Mouse (Mus musculus) left cerebral cortex, adult 9 months (tissue): Measurements from ENCODE around the gene Exosc10.

Source experiments
- DNase-seq, 2 experiments: peaks; one replicate each; pipeline ENCODE4 v3.0.0; 2022; ENCODE audit warnings: low spot score in 2 of 2

Exosc10 gene

DNA sequence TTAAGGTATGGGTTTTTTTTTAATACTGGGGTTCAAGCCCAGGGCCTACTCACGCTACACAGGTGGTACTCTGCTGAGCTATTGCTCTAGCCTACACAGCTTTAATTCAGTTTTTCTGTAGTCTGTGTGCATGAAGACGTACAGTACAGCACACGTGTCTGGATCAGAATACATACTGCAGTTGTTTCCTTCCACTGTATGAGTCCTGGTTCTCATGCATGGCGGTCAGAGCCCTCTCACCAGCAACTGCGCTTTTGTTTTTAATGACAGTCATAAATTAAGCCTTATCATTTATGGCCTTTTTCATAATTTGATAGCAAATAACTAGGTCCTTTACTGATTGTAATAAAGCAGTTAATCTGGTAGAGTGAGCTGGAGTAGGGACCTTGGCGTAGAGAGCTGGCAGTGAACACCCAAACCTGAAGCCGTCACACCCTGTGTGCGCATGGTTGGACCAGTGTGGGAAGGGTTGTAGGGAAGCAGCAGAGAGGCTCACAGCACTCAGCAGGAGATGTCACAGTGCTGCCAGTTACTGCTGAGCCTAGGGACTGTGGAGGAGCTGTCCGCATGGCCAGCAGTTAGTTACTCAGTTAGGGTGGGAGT, 12.6 kb downstream of the Exosc10 start:
- no peak for DNase-seq

DNA sequence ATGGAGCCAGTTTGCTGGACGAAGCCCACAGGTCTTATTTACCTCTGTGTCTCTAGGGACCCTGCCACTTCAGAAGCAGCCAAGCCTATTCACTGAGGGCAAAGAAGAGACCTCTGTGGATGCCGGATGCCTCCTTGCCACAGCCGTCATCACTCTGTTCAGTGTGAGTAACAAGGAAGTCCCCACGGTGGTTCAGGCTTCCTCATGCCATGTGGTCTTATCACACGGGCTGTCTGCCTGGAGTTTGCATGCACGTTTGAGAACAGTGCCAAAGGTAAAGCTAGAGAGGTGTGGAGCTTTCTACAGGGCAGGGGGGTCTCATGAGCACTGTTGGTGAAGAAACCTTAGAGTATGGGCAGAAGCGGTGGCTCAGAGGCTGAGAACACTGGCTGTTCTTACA, 15.0 kb downstream of the Exosc10 start:
- DNase-seq = no peak

DNA sequence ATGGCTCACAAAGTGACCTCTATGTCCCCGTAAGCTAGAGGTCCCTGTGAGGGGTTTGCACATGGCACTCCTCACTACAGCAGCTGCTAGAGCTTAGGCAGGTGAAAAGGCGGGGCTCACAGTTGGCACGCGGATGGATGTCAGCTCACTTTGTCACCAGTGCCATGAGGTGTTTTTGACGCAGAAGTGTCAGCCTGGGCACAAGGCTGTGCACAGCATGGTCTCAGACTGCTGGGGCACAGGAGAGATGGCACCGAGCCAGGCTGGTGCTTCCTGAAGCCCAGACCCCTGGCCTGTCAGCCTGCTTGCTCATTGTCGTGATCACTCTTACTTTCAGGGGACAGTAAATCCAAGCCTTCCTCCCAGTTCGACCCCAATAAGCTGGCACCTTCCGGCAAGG, 22.5 kb downstream of the Exosc10 start:
- no peak for DNase-seq

DNA sequence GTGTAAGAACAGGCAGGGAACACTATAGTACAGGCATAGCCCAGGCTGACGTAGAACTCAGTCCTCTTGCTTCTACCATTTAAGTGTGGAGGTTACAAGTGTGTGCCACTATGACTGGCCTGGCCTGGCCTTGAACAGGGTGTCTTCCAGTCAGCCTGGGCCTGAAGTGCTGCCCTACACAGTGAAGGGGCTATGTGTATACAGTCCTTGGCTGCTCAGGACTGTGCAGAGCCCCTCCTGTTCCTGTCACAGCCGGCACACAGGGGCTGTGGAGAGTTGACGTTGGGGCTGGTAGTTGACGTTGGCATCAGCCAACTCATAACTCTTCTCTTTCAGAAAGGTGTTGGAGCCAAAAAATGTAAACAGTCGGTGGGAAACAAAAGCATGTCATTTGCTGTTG, 23.2 kb downstream of the Exosc10 start:
- no peak for DNase-seq

DNA sequence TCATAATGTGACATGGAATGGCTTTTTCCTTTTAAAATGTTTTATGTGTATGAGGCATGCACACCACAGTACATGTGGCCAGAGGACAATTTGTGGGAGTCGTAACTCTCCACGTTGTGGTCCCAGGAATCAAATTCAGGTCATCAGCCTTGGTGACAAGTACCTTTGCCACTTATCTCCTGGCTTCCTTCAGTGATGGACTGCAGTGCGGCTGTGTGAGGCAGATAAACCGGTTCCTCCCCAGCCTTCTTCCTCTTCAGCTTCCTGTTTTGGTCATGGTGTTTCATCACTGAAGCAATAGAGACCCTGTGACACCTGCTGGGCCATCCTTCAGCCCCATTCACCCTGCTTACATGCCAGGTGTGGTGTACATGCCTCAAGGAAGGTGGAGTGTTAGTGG, 25.0 kb downstream of the Exosc10 start:
- DNase-seq = no peak

DNA sequence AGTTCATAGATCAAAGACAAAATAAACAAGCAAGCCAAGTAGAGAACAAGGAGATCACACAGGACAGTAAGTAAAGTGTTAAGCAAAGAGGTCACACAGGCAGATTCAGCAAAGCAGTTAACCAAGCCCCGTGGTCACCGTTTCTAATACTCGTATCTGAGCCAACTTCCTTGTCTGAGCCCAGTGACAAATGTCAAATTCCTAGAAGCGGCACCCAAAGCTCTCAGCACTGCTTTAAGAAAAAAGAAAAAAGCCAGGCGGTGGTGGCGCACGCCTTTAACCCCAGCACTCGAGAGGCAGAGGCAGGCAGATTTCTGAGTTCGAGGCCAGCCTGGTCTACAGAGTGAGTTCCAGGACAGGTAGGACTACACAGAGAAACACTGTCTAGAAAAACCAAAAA, 28.4 kb downstream of the Exosc10 start:
- no peak for DNase-seq

DNA sequence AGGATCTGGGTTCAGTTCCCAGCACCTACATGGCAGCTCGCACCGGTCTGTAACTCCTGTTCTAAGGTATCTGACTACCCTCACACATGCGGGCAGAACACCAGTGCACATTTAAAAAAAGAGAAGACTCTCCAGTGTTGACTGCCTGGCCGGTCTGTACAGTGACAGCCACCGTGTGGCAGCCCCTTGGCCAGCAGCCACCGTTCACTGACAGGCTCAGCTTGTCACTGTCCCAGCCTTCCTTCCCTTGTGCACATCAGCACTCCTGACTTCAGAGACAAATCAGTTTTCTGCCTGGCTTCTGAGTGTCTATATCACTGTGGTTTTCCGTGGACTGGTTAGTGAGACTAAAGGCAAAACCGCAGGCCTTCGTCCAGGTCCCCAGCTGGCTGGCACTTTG, 30.6 kb downstream of the Exosc10 start:
- DNase-seq = no peak

DNA sequence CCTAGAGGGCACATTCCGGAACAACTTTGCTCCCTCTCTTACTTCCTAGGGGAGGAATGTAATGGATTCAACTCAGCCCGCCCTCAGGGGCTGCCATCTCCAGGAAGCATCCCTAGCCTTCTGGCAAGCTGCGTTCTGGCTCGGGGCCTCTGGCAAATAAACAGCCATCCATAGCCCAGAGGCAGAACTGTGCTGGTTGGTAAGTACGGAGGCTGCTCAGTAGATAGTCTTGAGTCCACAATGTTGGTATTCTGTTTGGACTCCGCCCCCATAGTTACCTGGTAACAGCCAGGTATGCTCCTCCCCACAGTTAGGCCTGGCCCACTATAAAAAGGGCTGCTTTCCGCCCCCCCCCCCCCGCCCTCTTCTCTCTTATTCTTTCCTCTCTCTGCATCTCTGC, 31.3 kb downstream of the Exosc10 start:
- DNase-seq = no peak

DNA sequence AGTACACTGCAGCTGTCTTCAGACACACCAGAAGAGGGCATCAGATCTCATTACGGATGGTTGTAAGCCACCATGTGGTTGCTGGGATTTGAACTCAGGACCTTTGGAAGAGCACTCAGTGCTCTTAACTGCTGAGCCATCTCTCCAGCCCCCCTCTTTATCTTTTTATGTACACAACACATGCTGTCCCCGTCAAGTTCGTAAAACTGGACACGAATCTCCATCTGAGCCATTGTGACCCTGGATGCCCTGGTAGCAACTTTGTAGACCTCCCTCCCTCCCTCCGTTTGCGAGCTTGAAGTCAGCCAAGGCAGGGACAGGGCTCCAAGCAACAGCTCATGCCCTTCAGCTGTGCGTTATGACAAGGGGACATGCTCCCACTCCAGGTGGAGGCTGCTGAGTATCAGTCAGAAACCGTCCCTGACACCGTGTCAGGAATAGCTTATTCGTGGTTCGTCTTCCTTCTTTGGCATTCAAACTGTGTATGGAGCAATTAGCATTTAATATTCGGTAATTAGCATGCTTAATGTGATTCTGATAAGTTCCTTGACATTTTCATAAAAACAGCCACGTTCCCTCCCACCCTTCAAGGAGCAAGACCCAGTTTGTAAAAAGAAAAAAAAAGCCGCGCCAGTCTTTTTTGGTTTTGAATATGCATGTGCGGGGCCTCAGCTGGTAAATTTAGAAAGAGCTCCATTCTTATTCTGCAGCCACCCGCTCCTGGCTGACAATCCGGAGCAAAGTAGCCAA, 32.4 kb downstream of the Exosc10 start:
- DNase-seq = no peak

DNA sequence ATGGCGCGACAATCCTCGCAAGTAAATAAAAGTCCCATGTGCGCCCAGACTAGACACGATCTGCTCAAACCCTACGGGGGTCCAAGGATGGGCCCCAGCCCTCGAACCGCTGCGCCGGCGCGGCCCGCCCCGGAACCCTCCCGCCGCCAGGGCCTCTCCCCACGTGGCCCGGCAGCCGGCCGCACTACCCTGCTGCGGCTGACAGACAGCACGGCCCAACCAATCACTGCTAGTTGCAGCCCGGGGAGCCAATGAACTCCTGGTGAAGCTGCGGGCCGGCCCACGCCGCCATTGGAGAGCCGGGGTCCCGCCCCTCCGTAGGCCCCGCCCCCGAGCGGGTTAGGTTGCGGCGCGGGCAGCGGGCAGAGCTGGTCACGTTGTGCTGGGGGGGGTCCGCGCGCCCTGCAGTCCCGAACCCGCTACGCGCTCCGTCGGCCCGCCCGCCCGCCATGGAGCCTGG, 33.0 kb downstream of the Exosc10 start, which contains the start of gene Srm:
Srm (plus strand) TSS at position 333 of the 460 bp plus-strand sequence.
- DNase-seq = peak; percentile 95 to 97

DNA sequence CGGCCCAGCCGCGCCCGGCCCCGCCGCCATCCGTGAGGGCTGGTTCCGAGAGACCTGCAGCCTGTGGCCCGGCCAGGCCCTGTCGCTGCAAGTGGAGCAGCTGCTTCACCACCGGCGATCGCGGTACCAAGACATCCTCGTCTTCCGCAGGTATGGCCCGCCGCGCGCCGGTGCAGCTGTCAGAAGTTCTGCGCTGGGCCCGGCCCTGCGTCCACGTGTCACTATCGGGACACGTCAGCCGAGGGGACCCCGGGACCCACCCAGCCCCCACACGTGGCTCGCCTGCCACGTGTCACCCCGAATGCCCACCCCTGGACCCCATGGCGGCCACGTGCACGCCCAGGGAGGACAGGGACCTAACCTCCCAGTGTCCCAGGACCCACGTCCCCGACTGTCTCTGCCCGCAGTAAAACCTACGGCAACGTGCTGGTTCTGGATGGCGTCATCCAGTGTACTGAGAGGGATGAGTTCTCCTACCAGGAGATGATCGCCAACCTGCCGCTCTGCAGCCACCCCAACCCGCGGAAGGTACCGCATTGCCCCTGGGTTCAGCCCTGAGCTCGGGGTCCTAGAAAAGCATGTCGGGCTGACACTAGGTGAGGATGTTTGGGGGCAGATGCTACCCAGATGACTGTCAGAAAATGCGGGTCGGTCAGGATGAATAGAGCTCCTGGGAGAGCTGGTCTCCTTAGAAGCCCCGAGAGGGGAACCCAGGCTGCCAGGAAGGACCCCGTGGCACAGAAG, 33.6 kb downstream of the Exosc10 start:
- DNase-seq = peak in 1 of 2 experiments; percentile 39

DNA sequence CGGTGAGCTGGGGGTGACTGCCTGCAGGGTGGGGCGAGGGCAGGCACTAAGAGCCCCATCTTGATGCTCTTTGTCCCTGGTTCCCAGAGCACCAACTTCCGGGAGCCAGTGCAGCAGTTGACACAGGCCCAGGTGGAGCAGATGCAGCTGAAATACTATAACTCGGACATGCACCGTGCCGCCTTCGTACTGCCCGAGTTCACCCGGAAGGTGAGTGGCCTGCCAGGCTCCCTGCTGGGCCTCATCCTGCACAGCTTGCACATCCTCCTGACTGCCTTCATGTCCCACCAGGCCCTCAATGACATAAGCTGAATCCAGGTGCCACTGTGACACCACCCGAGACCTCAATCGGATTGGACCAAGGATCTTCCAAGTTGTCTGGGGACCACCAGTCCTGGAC, 35.8 kb downstream of the Exosc10 start:
- DNase-seq = no peak

DNA sequence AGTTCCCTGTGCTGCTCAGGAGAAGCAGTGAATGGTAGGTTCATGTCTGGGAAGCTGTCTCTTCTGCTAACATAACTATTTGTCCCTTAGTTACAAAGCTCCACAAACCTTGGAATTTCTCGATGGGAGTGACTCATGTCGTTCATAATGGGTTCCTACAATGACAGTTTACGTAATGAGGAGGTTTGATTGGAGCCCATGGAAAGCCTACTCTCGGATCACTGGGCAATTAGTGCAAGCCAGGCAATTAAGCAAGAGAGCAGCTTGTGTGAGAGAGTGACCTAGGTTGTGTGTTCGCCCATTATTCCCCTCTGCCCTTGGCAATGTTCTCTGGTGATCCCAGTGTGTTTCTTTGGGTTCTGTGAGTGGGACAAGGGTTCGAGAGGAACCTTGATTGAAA, 37.7 kb downstream of the Exosc10 start:
- DNase-seq = no peak

DNA sequence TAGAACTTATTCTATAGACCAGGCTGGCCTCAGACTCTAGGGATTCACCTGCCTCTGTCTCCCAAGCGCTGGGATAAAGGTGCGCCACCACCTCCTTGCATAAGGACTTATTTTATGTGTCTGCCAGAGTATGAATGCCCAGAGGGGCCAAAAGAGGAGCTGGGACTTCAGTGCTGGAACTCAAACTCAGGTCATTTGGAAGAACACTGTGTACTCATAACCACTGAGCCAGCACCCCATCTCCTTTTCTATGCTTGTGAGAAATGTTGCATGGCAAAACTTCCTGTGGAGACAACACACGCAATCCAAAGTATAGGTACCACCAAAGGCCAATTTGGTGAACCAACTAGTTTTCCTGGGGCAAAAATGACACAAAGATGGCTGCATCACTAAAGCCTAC, 38.5 kb downstream of the Exosc10 start:
- no peak for DNase-seq

DNA sequence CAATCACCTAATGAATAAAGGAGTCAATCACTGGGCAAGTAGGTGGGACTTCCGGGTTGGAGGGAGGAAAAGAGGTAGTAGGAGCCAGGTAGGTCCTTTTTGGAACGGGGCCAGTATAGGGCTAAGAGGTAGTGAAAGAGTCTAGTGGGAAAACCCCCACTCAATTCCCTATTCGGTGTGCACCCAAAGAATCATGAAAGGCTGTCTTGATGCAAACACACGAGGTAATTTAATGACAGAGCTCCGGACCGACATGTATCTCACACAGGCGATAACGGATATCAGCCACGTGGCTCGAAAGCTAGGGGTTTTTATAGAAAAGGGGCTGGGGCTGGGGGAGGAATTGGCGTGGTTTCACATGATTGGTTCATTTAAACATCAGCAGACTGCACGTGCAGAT, 40.6 kb downstream of the Exosc10 start:
- DNase-seq = no peak

DNA sequence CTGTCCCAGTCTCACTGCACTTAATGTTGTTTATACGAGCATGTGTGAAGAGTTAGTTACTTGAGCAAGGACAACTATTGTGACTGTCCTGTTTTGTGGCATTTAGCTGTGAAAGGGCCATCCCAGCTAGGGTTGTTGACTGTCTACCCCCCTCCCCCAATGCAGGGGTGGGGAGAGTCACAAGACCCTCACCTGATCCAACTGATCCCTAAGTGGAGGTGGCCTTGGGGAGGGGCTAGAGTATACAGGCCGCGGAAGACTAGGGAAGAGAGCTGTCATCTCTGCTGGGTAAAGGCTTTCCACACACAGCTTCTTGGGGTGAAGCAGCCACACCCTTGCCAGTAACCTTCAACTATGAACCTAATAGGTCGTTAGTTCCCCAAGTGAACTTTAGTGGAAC, 42.1 kb downstream of the Exosc10 start:
- DNase-seq = no peak

DNA sequence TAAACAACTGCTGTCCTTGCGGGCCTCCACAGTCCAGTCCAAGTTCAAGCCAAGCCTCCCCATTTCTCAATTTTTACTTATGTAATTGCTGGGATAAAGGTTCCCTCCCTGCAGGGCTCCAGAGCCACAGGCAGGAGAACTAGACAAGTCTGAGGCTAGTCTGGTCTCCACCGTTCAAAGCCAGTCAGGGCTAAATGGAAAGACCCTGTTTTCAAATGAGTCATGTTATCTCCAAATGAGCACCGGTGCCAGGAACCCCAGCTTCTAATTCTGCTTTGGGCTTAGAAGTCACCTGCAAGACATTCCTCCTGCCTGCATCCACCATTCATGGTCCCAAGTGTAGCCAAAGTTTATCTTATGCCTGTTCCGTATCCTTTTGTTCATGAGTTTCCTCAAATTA, 43.6 kb downstream of the Exosc10 start:
- no peak for DNase-seq

DNA sequence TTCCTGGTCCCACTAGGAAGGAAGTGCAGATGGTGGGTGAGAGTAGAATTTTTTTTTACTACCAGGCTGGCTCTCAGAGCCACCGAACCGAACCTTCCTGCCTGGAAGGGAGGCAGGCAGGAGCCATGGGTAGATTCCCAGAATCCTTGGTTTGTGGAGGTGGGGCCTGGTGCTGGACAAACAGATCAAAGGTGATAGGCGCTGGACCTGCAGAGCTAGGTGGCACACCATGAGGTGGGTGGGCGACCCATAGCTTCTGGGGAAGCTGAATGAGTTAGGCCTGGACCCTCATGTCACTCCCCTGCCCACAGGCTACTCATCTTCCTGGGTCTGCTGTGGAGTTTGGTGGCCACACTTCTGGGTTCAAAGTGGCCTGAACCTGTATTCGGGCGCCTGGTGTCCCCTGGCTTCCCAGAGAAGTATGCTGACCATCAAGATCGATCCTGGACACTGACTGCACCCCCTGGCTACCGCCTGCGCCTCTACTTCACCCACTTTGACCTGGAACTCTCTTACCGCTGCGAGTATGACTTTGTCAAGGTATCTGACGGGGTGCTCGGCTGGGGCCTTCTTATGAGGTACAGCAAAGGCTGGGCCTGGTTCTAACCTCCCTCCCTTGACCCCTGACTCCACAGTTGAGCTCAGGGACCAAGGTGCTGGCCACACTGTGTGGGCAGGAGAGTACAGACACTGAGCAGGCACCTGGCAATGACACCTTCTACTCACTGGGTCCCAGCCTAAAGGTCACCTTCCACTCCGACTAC, 44.3 kb downstream of the Exosc10 start, which contains the start of gene Masp2:
Masp2 (plus strand) TSS at position 198 of the 764 bp plus-strand sequence.
- no peak for DNase-seq

DNA sequence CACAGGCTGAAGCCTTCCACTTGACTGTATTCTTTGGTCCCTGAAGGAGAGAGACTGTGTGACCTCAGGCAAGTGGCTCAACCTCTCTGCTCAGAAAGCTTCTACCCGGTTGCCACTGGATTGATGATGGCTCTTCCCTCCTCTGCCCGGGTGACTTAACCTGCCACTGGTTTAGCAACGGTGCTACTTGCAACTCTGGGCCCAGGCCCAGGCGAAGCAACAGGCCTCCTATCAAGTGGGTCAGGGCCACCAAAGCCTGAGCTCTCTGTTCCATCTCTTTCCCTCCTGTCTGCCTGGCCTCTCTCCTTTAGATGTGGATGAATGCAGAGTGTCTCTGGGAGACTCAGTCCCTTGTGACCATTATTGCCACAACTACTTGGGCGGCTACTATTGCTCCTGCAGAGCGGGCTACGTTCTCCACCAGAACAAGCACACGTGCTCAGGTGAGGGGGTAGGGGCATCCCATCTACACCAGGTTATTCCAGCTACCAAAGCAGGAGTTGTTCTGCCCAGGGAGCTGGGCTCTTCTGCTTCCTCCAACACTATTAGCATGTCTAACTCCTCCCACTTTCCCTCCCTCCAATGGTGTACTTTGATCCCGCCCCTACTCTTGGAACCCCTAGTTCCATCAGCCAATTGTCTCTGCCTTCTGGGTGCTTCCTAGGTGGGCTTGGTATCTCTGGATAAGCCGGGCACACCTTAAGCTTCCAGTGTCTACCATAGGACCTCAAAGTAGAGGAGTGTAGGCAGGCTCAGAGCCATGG, 45.3 kb downstream of the Exosc10 start:
- DNase-seq = peak in 1 of 2 experiments; percentile 34

DNA sequence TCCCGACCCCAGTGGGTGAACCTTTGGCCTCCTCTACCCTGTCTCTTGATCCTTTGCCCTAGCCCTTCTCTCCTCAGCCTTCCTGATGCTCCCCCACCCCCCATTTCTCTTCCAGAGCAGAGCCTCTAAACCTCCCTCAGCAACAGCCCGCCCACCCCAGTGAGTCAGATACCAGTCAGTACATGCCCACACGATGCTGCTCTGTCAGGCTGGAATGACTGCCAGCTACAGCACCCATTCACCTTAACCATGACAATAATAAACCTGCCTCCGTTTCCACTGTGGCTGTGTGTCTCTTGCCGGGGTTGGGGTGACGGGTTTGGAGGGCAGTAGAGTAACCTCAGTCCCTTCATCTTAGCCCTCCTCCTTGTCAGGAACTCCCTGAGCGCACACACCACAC, 45.9 kb downstream of the Exosc10 start:
- peak in 1 of 2 experiments; percentile 73 for DNase-seq

DNA sequence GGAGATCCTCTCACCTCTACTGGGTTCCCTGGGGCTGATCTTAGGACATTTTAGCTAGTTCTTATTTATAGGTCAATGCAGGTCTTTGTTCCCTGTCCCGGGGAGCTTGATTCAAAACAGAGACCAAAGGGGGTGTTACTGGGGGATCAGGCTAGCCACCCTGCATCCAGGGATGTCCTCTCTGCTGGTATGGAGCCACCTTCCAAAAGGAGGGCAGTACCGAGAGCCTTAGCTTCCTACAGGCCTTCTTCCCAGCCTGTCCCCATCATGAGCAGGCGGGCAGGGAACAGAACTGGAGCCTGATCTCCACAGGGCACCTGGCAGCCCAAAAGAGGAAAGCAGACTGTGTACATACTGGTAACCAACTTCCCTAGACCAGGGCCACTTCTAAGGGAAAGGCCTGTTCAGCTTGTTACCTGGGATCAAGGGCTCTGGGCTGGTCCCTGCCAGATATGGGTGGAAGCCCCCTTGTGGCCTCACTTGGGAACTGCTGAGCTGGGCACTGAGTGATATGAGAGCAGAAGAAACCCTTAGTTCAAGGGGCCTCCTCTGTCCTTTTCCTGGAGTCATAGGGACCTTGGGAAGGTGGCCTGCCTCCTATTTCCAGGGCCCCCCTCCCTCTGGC, 46.4 kb downstream of the Exosc10 start:
- DNase-seq = peak in 1 of 2 experiments; percentile 58
